Mouse (Mus musculus): Measurements from ENCODE around the gene Prkacb. TPM values are rescaled to one million over a fixed set of nuclear protein-coding genes. Genes with fewer than 3 reads are reported as not detected.

Gene Prkacb
- 143 and 186 TPM in 2 replicates for polyA plus RNA-seq (2014; fragmentation: Nextera tagmentation; extraction: Ambion mirVana)

DNA sequence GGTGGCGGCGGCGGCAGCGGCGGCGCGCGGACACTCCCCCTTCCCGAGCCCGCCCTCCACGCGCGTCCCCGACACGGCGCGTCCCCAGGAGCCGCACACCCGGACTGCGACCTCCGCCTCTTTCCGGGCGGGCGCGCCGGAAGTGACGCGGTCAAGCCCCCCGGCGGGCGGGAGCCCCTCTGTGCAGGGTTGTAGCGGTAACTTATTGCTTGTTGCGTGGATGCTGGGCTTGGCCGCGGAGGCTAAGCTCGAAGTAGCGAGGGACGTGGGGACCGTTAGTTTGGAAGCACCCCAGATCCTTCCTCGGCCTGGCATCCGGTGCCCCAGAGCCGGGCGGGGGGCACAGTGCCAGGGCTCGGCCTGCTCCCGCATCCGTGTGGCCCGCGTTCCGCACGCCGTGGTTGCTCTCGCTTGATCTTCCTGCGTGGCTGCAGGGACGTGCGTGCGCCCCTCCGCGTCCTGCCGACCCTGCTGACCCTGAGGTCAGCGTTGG, at the start of gene Prkacb:
Gene Prkacb, minus strand, starts transcription at position 90 of the 493 bp plus-strand sequence.
- 1% methylated on average over 39 of the region's 60 CpGs for WGBS
- peak within 1 kb of the TSS; percentile 84 for H3K4me2 ChIP-seq (ENCODE audit: low read length)
- no peaks in the 10 kb centered on the region for H3K36me3 ChIP-seq (ENCODE audit: control insufficient read depth, insufficient read depth, low read length)
- no peaks in the 10 kb centered on the region for H3K27me3 ChIP-seq (ENCODE audit: control insufficient read depth, insufficient read depth, low read length)
- peak within 1 kb of the TSS; percentile 96 for H3K27ac ChIP-seq (replicated peaks; ENCODE audit: low read depth, low read length)
- no peaks in the 10 kb centered on the region for H3K9me3 ChIP-seq (ENCODE audit: control insufficient read depth, low read length)
- DNase-seq (peak; percentile 96), ATAC-seq (ENCODE audit: low FRiP score, low TSS enrichment) (peak; percentile 98)
- H3K9ac ChIP-seq (replicated peaks; ENCODE audit: low read length), result peak within 1 kb of the TSS; percentile 93
- H3K4me3 ChIP-seq (replicated peaks; ENCODE audit: low read depth, low read length), result peak within 1 kb of the TSS; percentile 97
- peaks cover 18% of the 10 kb centered on the region for H3K4me1 ChIP-seq (ENCODE audit: control insufficient read depth, insufficient read depth, low read length)

DNA sequence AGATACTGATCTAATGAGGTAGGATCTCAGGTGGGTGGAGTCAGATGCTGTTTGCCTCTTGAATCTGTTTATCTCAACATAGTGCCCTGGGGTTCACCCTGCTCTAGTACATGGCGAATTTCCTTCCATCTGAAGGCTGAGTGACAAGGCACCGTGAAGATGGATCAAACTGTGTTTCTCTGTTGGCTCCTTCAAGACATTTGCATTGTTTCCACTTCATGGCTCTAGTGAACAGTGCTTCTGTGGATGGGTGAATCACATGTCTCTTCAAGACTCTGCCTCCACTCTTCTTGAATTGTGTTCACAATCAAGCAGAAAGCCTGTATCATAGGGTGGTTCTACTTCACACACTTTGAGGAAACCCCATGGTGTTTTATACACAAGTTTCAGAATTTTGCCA, 47.5 kb upstream of the Prkacb start:
- Histone ChIP-seq H3K4me1 (ENCODE audit: control insufficient read depth, insufficient read depth, low read length) (no peaks in the 10 kb centered on the region), H3K9ac (replicated peaks; ENCODE audit: low read length) (no peak overlapping the region), H3K4me3 (replicated peaks; ENCODE audit: low read depth, low read length) (no peak overlapping the region), H3K36me3 (ENCODE audit: control insufficient read depth, insufficient read depth, low read length) (no peaks in the 10 kb centered on the region), H3K27ac (replicated peaks; ENCODE audit: low read depth, low read length) (no peak overlapping the region), H3K9me3 (ENCODE audit: control insufficient read depth, low read length) (no peaks in the 10 kb centered on the region), H3K27me3 (ENCODE audit: control insufficient read depth, insufficient read depth, low read length) (no peaks in the 10 kb centered on the region), H3K4me2 (ENCODE audit: low read length) (no peak overlapping the region)
- DNase-seq, result no peak
- no peak for ATAC-seq (ENCODE audit: low FRiP score, low TSS enrichment)
- 89% methylated on average over 2 of the region's 2 CpGs for WGBS

DNA sequence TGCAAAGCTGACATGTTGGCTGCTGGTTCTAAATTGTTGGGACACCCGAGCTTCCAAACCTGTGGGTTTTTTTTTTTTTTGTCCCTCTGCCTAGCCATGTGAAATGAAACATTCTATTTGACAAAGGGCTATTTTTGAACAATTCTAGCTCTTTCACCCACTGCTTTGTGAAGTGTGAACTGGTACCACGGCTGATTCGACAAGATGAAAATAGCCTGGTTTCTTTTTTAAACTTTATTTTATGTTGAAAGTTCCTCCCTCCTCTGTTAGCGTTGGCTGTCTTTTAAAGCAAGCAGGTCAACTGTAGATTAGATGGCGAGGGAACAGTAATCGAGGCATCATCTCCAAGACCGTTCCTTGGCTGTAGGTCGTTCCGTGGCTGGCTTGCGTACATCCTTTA, 44.6 kb upstream of the Prkacb start:
- H3K9me3 ChIP-seq (ENCODE audit: control insufficient read depth, low read length), result no peaks in the 10 kb centered on the region
- ATAC-seq (ENCODE audit: low FRiP score, low TSS enrichment) (no peak), DNase-seq (no peak)
- no peaks in the 10 kb centered on the region for H3K27me3 ChIP-seq (ENCODE audit: control insufficient read depth, insufficient read depth, low read length)
- 76% methylated on average over 10 of the region's 10 CpGs for WGBS
- H3K9ac ChIP-seq (replicated peaks; ENCODE audit: low read length), result no peak overlapping the region
- H3K4me2 ChIP-seq (ENCODE audit: low read length), result no peak overlapping the region
- H3K4me1 ChIP-seq (ENCODE audit: control insufficient read depth, insufficient read depth, low read length), result peaks cover 12% of the 10 kb centered on the region
- H3K36me3 ChIP-seq (ENCODE audit: control insufficient read depth, insufficient read depth, low read length), result no peaks in the 10 kb centered on the region
- no peak overlapping the region for H3K4me3 ChIP-seq (replicated peaks; ENCODE audit: low read depth, low read length)
- H3K27ac ChIP-seq (replicated peaks; ENCODE audit: low read depth, low read length), result no peak overlapping the region

DNA sequence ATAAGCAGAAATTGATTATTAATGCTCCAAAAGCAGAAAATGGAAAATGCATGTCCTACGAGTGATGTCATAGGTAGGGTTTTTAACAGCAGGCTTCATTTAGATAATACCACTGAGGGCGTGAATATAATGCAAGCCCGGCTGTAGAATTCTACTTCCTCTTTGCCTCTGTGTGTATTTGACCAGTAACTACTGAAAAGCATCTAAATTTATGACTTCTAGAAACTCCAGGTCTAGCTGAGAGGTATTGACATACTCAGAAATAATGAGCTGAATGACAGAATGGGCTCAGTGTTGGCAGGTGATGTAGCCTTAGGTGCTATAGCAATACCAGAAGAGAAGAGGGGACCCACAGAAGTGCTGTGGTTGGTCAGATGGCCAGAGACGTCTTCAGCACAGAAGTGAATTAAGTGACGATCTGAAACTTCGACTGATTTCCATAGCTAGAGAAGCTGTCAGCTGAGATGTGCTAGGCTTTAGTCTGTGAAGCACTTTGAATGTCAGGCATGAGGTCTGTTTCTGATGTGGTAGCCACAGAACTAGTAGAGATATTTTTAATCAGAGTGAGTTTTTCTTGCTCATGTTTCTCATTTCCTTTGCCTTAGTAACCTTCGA, 41.8 kb upstream of the Prkacb start:
- Histone ChIP-seq H3K27me3 (ENCODE audit: control insufficient read depth, insufficient read depth, low read length) (no peaks in the 10 kb centered on the region), H3K9me3 (ENCODE audit: control insufficient read depth, low read length) (no peaks in the 10 kb centered on the region), H3K27ac (replicated peaks; ENCODE audit: low read depth, low read length) (no peak overlapping the region), H3K4me3 (replicated peaks; ENCODE audit: low read depth, low read length) (no peak overlapping the region; the same call in 1 of the 2 replicates), H3K4me1 (ENCODE audit: control insufficient read depth, insufficient read depth, low read length) (peaks cover 17% of the 10 kb centered on the region), H3K36me3 (ENCODE audit: control insufficient read depth, insufficient read depth, low read length) (no peaks in the 10 kb centered on the region), H3K4me2 (ENCODE audit: low read length) (peak overlapping the region; percentile 71; the same call in 1 of the 2 replicates), H3K9ac (replicated peaks; ENCODE audit: low read length) (no peak overlapping the region)
- no peak for DNase-seq
- no peak for ATAC-seq (ENCODE audit: low FRiP score, low TSS enrichment)
- 74% methylated on average over 7 of the region's 7 CpGs for WGBS

DNA sequence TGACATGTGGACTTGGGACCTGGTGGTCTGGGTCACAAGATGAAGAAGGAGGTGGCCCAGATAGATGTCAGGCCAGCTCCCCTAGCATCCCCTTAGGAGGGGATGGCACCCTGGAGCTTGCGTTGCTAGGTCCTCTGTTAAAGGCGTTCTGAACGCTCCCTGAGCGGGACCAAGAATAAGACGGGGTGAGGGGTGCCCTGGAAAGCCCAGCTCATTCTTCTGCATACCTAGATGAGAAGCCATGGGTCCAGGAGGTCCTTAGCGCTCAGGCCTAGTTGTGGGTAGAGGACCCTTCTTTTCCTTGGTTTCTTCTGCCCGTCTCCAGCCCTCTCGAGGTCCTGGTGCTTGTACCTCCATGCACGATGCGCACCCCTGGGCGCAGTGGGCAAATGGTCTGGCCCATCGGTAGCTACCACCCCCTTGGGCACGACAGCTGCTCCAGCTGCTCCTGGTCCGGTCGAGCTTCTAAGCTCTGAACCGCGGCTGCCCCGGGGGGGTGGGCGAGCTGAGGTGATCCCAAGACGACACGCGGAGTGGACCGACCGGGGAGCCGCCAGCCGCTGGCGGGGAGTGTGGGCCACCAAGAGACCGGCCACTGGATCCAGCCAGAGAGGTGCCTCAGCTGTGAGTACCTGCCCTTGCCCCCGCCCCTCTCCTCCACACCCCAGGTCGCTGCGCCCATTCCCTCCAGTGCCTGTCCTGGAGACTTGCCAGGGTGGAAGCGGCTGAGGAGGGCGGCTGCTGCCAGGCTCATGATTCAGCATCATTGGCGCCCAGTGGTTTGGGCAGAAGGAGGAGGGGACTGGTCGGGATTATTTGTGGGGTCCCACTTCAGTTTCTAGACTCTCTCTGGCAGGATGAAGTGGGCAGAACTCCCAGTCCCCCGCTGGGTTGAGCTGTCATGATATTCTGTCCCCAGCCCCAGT, 39.4 kb upstream of the Prkacb start, which contains the start of gene Ttll7:
Gene Ttll7, plus strand, starts transcription at position 402 of the 926 bp plus-strand sequence.
- peak within 1 kb of the TSS; percentile 84 for H3K27ac ChIP-seq (replicated peaks; ENCODE audit: low read depth, low read length)
- H3K4me3 ChIP-seq (replicated peaks; ENCODE audit: low read depth, low read length), result peak within 1 kb of the TSS; percentile 65
- H3K4me1 ChIP-seq (ENCODE audit: control insufficient read depth, insufficient read depth, low read length), result peaks cover 17% of the 10 kb centered on the region
- no peaks in the 10 kb centered on the region for H3K9me3 ChIP-seq (ENCODE audit: control insufficient read depth, low read length)
- DNase-seq (peak; percentile 91), ATAC-seq (ENCODE audit: low FRiP score, low TSS enrichment) (peak; percentile 95)
- no peaks in the 10 kb centered on the region for H3K27me3 ChIP-seq (ENCODE audit: control insufficient read depth, insufficient read depth, low read length)
- H3K36me3 ChIP-seq (ENCODE audit: control insufficient read depth, insufficient read depth, low read length), result no peaks in the 10 kb centered on the region
- peak within 1 kb of the TSS; percentile 77 for H3K9ac ChIP-seq (replicated peaks; ENCODE audit: low read length)
- H3K4me2 ChIP-seq (ENCODE audit: low read length), result peak within 1 kb of the TSS; percentile 71
- under 1% methylated on average over 36 of the region's 36 CpGs for whole genome bisulfite sequencing

DNA sequence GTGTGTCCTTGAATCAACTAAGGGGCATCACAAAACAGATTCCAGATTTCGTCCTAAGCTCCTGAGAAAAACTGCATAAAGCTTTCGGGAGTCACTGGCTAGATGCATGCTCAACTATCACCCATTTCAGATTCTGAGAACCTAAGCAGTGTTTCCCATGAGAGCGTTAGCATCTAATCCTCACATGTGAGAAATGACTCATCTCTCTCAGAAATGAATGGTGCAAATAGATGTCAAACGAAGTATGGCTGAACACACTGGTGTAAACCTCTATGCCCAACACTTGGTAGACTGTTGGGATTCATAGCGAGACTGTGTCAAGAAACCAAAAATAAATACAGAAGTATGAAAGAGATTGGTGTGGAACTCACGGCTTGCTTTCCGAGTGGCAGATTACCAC, 36.6 kb upstream of the Prkacb start:
- ATAC-seq (ENCODE audit: low FRiP score, low TSS enrichment) (no peak), DNase-seq (no peak)
- H3K27me3 ChIP-seq (ENCODE audit: control insufficient read depth, insufficient read depth, low read length), result no peaks in the 10 kb centered on the region
- no peak overlapping the region for H3K27ac ChIP-seq (replicated peaks; ENCODE audit: low read depth, low read length)
- no peak overlapping the region for H3K9ac ChIP-seq (replicated peaks; ENCODE audit: low read length)
- H3K4me3 ChIP-seq (replicated peaks; ENCODE audit: low read depth, low read length), result no peak overlapping the region
- H3K4me2 ChIP-seq (ENCODE audit: low read length), result no peak overlapping the region
- no peaks in the 10 kb centered on the region for H3K9me3 ChIP-seq (ENCODE audit: control insufficient read depth, low read length)
- H3K4me1 ChIP-seq (ENCODE audit: control insufficient read depth, insufficient read depth, low read length), result peaks cover 17% of the 10 kb centered on the region
- H3K36me3 ChIP-seq (ENCODE audit: control insufficient read depth, insufficient read depth, low read length), result no peaks in the 10 kb centered on the region
- 91% methylated on average over 7 of the region's 7 CpGs for WGBS

DNA sequence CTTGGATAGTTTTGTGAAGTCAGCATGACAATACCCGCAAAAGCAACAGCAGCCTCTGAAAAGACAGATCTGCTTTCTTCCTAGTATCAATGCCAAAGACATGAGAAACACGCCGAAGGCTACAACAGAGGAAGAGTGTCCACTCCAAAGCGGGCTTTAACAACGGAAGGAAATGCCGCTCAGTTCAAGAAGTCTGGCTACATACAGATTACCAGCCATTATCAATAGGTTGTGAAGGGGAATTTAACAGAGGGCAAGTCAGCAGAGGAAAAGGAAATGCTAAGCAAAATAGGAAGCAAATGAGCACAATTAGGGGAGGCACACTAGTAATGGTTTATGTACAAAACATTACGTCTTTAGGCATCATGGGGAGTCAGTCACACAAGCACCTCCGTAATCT, 35.3 kb upstream of the Prkacb start:
- DNase-seq (no peak), ATAC-seq (ENCODE audit: low FRiP score, low TSS enrichment) (no peak)
- 0 out of 2 replicates have a peak, but pooled peaks cover 4% of the 10 kb centered on the region for H3K4me1 ChIP-seq (ENCODE audit: control insufficient read depth, insufficient read depth, low read length)
- no peak overlapping the region for H3K9ac ChIP-seq (replicated peaks; ENCODE audit: low read length)
- H3K27me3 ChIP-seq (ENCODE audit: control insufficient read depth, insufficient read depth, low read length), result no peaks in the 10 kb centered on the region
- H3K27ac ChIP-seq (replicated peaks; ENCODE audit: low read depth, low read length), result no peak overlapping the region
- no peak overlapping the region for H3K4me2 ChIP-seq (ENCODE audit: low read length)
- no peaks in the 10 kb centered on the region for H3K9me3 ChIP-seq (ENCODE audit: control insufficient read depth, low read length)
- H3K4me3 ChIP-seq (replicated peaks; ENCODE audit: low read depth, low read length), result no peak overlapping the region
- no peaks in the 10 kb centered on the region for H3K36me3 ChIP-seq (ENCODE audit: control insufficient read depth, insufficient read depth, low read length)
- WGBS, result 91% methylated on average over 8 of the region's 8 CpGs

DNA sequence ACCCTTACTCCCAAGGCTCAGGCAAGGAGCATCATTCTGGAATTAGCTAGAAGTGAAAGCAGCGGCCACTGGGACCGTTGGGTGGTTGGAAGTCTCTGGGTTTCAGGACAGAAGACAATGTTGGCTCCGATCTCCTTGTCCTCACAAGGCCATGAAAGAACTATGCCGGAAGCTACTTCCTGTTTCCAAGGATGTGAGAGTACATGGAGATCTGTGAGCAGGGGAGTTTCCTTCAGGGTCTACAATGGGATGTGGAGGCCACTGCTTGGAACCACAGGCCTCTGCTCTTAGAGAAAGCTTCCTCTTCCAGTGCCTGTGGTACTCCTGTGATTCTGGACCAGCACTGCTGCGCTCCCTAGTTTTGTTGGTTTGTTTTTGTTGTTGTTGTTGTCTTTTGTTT, 33.4 kb upstream of the Prkacb start:
- no peaks in the 10 kb centered on the region for H3K9me3 ChIP-seq (ENCODE audit: control insufficient read depth, low read length)
- ATAC-seq (ENCODE audit: low FRiP score, low TSS enrichment) (no peak), DNase-seq (no peak)
- WGBS, result 92% methylated on average over 5 of the region's 5 CpGs
- no peaks in the 10 kb centered on the region for H3K36me3 ChIP-seq (ENCODE audit: control insufficient read depth, insufficient read depth, low read length)
- H3K4me1 ChIP-seq (ENCODE audit: control insufficient read depth, insufficient read depth, low read length), result no peaks in the 10 kb centered on the region
- H3K4me2 ChIP-seq (ENCODE audit: low read length), result no peak overlapping the region
- no peak overlapping the region for H3K4me3 ChIP-seq (replicated peaks; ENCODE audit: low read depth, low read length)
- no peak overlapping the region for H3K27ac ChIP-seq (replicated peaks; ENCODE audit: low read depth, low read length)
- no peak overlapping the region for H3K9ac ChIP-seq (replicated peaks; ENCODE audit: low read length)
- no peaks in the 10 kb centered on the region for H3K27me3 ChIP-seq (ENCODE audit: control insufficient read depth, insufficient read depth, low read length)

Data from midbrain, embryonic 14.5 days (tissue).